Mouse (Mus musculus): ENCODE measurements around the gene Kdm2b.

DNA sequence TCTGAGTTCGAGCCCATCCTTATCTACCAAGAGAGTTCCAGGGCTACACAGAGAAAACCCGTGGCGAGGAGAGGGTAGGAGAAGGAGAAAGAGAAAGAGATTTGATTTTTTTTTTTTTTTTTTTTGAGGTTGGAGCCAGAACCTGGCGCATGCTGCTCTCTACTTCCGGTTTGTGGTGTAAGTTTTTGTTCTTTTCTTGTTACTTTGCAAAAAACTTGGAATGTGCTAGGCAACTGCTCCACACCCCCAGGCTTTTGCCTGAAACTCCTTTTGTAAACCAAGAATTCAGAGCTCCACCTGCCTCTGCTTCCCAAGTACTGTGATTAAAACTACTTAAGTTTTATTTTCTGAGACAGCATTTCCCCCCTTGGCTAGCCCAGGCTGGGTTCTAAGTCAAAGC lies 48.5 kb upstream of the Kdm2b start:
- TF ChIP-seq POLR2A (IDR thresholded peaks at IDR 0.05; ENCODE audit: low read depth, low read length) (no peak), CTCF (IDR thresholded peaks at IDR 0.05; ENCODE audit: borderline replicate concordance, insufficient read depth, low read length) (no peak)
